Mouse (Mus musculus) brain, embryonic 14.5 days (tissue): Measurements from ENCODE around the gene Rps6kl1.

Experiments
- CTCF ChIP-seq: fragments of 200-500 bp; IDR thresholded peaks from 2 replicates; pipeline ENCODE4 v1.5.1; 2012; ENCODE audit warnings: inconsistent platforms, mild to moderate bottlenecking, moderate library complexity, borderline replicate concordance; ENCODE audit not compliant: insufficient read depth, insufficient read length; ENCODE audit errors: extremely low read depth
- POLR2A ChIP-seq: fragments of 200-500 bp; IDR thresholded peaks from 2 replicates; pipeline ENCODE4 v1.6.1; 2012; ENCODE audit warnings: mild to moderate bottlenecking, inconsistent platforms, borderline replicate concordance; ENCODE audit not compliant: poor library complexity, insufficient read depth, insufficient read length, severe bottlenecking; ENCODE audit errors: extremely low read depth

DNA sequence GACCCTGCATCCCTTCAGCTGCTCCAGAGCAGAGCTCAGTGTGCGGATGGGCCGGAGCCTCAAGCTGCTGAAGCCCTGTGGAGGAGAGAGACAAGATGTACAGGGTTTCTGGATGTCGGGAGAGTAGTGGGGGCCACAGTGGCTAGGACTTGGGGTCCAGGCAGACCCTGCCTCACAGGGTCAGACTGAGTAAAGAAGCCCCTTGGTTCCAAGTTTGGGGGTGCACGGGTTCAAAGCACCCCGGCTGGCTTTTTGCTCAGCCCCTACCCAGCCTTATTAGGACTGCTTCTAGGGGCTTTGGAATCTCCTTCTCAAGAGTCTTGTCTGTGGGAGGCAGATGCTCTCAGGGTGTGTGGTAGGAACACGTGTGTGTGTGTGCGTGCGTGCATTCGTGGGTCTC lies 4.2 kb downstream of the Rps6kl1 start:
- TF ChIP-seq POLR2A = no peak
- no peak for TF ChIP-seq CTCF
